26 mouse cellular contexts compared by ENCODE assay signal in genomic region chr13:103697993-103698392, GRCm38 (mm10).
DNase-seq lines count a peak whose midpoint lies in the region; ATAC-seq and TF ChIP-seq lines count a peak whose summit lies in the region.
"Had no signal": no experiment of that assay in that cellular context is flagged by ENCODE, and none has a peak within 500 bp of the region (broad histone marks: within the 10 kb centered on the region; RNA-seq: fewer than 3 reads in every experiment).

No protein-coding gene starts in this region.

- H3K4me3 ChIP-seq in embryonic facial prominence, embryonic 14.5 days (ENCODE audit: low read depth, low read length) = no peak overlapping the region
- no peak overlapping the region for H3K4me3 ChIP-seq in embryonic facial prominence, embryonic 10.5 days
- H3K4me3 ChIP-seq in lung, adult 2 months (replicated peaks; ENCODE audit: extremely low read depth, low read depth, low read length) = no peak overlapping the region
- H3K4me3 ChIP-seq in forebrain, embryonic 12.5 days (replicated peaks) = no peak overlapping the region
- H3K4me3 ChIP-seq: embryonic facial prominence, embryonic 15.5 days; heart, embryonic 13.5 days; hindbrain, embryonic 13.5 days; kidney, embryonic 15.5 days; limb, embryonic 13.5 days; liver, embryonic 15.5 days; midbrain, embryonic 12.5 days had no signal

- WGBS in embryonic facial prominence, embryonic 14.5 days = 54% methylated on average over 9 of the region's 9 CpGs
- 74% methylated on average over 9 of the region's 9 CpGs for WGBS in embryonic facial prominence, embryonic 10.5 days
- 35% methylated on average over 9 of the region's 9 CpGs for WGBS in lung, adult 2 months
- 83% methylated on average over 9 of the region's 9 CpGs for WGBS in forebrain, embryonic 12.5 days

- no peaks in the 10 kb centered on the region for H3K36me3 ChIP-seq in embryonic facial prominence, embryonic 14.5 days (ENCODE audit: control insufficient read depth, insufficient read depth, low read length)
- no peaks in the 10 kb centered on the region for H3K36me3 ChIP-seq in embryonic facial prominence, embryonic 10.5 days (replicated peaks)
- no peaks in the 10 kb centered on the region for H3K36me3 ChIP-seq in forebrain, embryonic 12.5 days (replicated peaks)
- H3K36me3 ChIP-seq: embryonic facial prominence, embryonic 15.5 days; heart, embryonic 13.5 days; hindbrain, embryonic 13.5 days; kidney, embryonic 15.5 days; limb, embryonic 13.5 days; liver, embryonic 15.5 days; midbrain, embryonic 12.5 days had no signal

- no peak for ATAC-seq in embryonic facial prominence, embryonic 14.5 days (ENCODE audit: low read depth)
- ATAC-seq in hematopoietic stem cell, adult 5-6 weeks (replicated peaks in 1 of 2; ENCODE audit: insufficient read depth in 1 of 2, low FRiP score in 2 of 2, low TSS enrichment in 1 of 2, low read depth in 1 of 2, poor library complexity in 2 of 2, severe bottlenecking in 2 of 2) = peak; percentile 48 to 62; a peak in 3 of 4 replicates
- no peak for ATAC-seq in forebrain, embryonic 12.5 days (ENCODE audit: low FRiP score)
- ATAC-seq: CD4-positive, CD25-positive, alpha-beta regulatory T cell, adult 4 months; forebrain, embryonic 16.5 days; lung, postnatal 0 days had no signal

- no peak overlapping the region for H3K4me2 ChIP-seq in embryonic facial prominence, embryonic 14.5 days (ENCODE audit: low read depth, low read length)
- H3K4me2 ChIP-seq in forebrain, embryonic 12.5 days = no peak overlapping the region
- H3K4me2 ChIP-seq: embryonic facial prominence, embryonic 15.5 days; heart, embryonic 13.5 days; hindbrain, embryonic 13.5 days; kidney, embryonic 15.5 days; limb, embryonic 13.5 days; liver, embryonic 15.5 days; midbrain, embryonic 12.5 days had no signal

- H3K9ac ChIP-seq in embryonic facial prominence, embryonic 14.5 days (ENCODE audit: low read depth, low read length) = no peak overlapping the region
- no peak overlapping the region for H3K9ac ChIP-seq in forebrain, embryonic 12.5 days
- H3K9ac ChIP-seq: embryonic facial prominence, embryonic 15.5 days; heart, embryonic 13.5 days; hindbrain, embryonic 13.5 days; kidney, embryonic 15.5 days; limb, embryonic 13.5 days; liver, embryonic 15.5 days; midbrain, embryonic 12.5 days had no signal

- no peaks in the 10 kb centered on the region for H3K4me1 ChIP-seq in embryonic facial prominence, embryonic 14.5 days (ENCODE audit: control insufficient read depth, insufficient read depth, low read length)
- no peaks in the 10 kb centered on the region for H3K4me1 ChIP-seq in embryonic facial prominence, embryonic 10.5 days
- H3K4me1 ChIP-seq in lung, adult 2 months (ENCODE audit: control insufficient read depth, insufficient read depth, low read length) = no peaks in the 10 kb centered on the region
- no peaks in the 10 kb centered on the region for H3K4me1 ChIP-seq in forebrain, embryonic 12.5 days
- H3K4me1 ChIP-seq: embryonic facial prominence, embryonic 15.5 days; hindbrain, embryonic 13.5 days; liver, embryonic 15.5 days; midbrain, embryonic 12.5 days had no signal

- H3K9me3 ChIP-seq in embryonic facial prominence, embryonic 14.5 days (ENCODE audit: control insufficient read depth, low read length) = no peaks in the 10 kb centered on the region
- no peaks in the 10 kb centered on the region for H3K9me3 ChIP-seq in embryonic facial prominence, embryonic 10.5 days
- H3K9me3 ChIP-seq in forebrain, embryonic 12.5 days = no peaks in the 10 kb centered on the region
- H3K9me3 ChIP-seq: embryonic facial prominence, embryonic 15.5 days; heart, embryonic 13.5 days; hindbrain, embryonic 13.5 days; kidney, embryonic 15.5 days; limb, embryonic 13.5 days; liver, embryonic 15.5 days; midbrain, embryonic 12.5 days had no signal

- H3K27me3 ChIP-seq in embryonic facial prominence, embryonic 14.5 days (replicated peaks; ENCODE audit: control insufficient read depth, insufficient read depth, low read length) = no peaks in the 10 kb centered on the region
- no peaks in the 10 kb centered on the region for H3K27me3 ChIP-seq in embryonic facial prominence, embryonic 10.5 days (replicated peaks; ENCODE audit: low read depth, poor library complexity, severe bottlenecking)
- no peaks in the 10 kb centered on the region for H3K27me3 ChIP-seq in forebrain, embryonic 12.5 days
- H3K27me3 ChIP-seq: embryonic facial prominence, embryonic 15.5 days; heart, embryonic 13.5 days; hindbrain, embryonic 13.5 days; kidney, embryonic 15.5 days; limb, embryonic 13.5 days; liver, embryonic 15.5 days; midbrain, embryonic 12.5 days had no signal

- TF ChIP-seq POLR2A in lung, adult 2 months (IDR thresholded peaks at IDR 0.05; ENCODE audit: borderline replicate concordance, extremely low read depth, low read depth, low read length) = no peak

- no peak for TF ChIP-seq CTCF in lung, adult 2 months (IDR thresholded peaks at IDR 0.05; ENCODE audit: insufficient read depth, low read length)

- DNase-seq in embryonic facial prominence, embryonic 14.5 days (ENCODE audit: low spot score) = peak; percentile 10
- DNase-seq in embryonic facial prominence, embryonic 10.5 days (ENCODE audit: low spot score) = no peak
- peak; percentile 4 to 10 for DNase-seq in urinary bladder, adult 18-20 months (ENCODE audit: low spot score in 2 of 2)
- no peak for DNase-seq in urinary bladder, adult 2 months (ENCODE audit: low spot score)
- no peak for DNase-seq in lung, adult 2 months
- no peak for DNase-seq in right cerebral cortex, postnatal 14 days
- DNase-seq: cerebellum, adult 11-12 months; cerebellum, postnatal 25 days; embryo, embryonic 11 days; heart, postnatal 14 days; kidney, adult 11 months; kidney, postnatal 36 days; thymus, postnatal 14 days had no signal

- no peak overlapping the region for H3K27ac ChIP-seq in embryonic facial prominence, embryonic 14.5 days (replicated peaks; ENCODE audit: low read depth, low read length)
- H3K27ac ChIP-seq in embryonic facial prominence, embryonic 10.5 days (replicated peaks) = no peak overlapping the region
- H3K27ac ChIP-seq in forebrain, embryonic 12.5 days = no peak overlapping the region
- H3K27ac ChIP-seq: embryonic facial prominence, embryonic 15.5 days; heart, embryonic 13.5 days; hindbrain, embryonic 13.5 days; kidney, embryonic 15.5 days; limb, embryonic 13.5 days; liver, embryonic 15.5 days; macrophage; midbrain, embryonic 12.5 days had no signal

Comparison
In these comparisons a context has a peak if more than half of its experiments do, and no peak if none do; other contexts are left out.
1. DNase-seq: peak in embryonic facial prominence, embryonic 14.5 days (single experiment) and urinary bladder, adult 18-20 months (2 of 2); none in embryonic facial prominence, embryonic 10.5 days (single experiment), urinary bladder, adult 2 months (single experiment), lung, adult 2 months (single experiment) and right cerebral cortex, postnatal 14 days (single experiment).
2. ATAC-seq: peak in hematopoietic stem cell, adult 5-6 weeks (2 of 2); none in embryonic facial prominence, embryonic 14.5 days (single experiment) and forebrain, embryonic 12.5 days (single experiment).